Mouse (Mus musculus) cerebellum, postnatal 25 days (tissue): Measurements from ENCODE around the gene Ccm2l.

ENCODE experiments used
- DNase-seq, 2 experiments: peaks; one replicate each; pipeline ENCODE4 v3.0.0; 2021; ENCODE audit warnings: mixed read lengths in 2 of 2

The Ccm2l gene

DNA sequence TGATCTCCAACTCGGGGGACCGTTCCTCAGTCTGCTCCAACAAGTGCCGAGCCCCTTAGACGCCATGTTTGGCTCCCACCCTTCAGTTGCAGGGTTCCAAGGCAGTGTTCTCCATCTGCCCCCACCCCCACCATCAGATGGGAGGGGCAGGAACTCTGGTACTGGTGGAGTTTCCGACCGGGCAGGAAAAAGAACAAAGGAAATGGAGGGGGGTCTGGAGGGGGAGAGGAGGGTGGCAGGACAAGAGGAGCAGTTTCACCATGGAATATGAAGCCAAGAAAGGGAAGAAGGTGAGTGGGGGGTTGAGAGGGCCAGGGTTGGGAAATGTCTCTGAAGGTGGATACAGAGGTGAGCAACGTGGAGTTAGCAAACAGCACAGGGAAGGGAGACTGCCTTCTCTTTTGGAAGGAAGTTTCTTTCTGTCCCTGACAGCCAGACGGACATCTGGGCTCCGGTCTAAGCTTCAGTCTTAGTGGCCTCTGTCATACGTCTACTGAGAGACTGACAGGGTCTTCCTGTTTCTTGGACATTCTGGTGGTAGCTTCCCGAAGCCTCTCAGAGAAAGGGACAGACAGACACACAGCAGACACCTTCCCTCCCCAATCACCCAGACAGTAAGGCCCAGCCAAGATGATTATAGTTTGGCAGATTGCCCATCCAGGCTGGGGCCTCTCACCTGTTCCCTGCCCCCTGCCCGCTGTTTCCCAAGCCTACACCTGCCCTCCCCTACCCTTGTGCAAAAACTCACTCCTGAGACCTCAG lies at the start of gene Ccm2l:
Gene Ccm2l, plus strand, starts transcription at position 209 of the 762 bp plus-strand sequence.
- DNase-seq, result no peak

DNA sequence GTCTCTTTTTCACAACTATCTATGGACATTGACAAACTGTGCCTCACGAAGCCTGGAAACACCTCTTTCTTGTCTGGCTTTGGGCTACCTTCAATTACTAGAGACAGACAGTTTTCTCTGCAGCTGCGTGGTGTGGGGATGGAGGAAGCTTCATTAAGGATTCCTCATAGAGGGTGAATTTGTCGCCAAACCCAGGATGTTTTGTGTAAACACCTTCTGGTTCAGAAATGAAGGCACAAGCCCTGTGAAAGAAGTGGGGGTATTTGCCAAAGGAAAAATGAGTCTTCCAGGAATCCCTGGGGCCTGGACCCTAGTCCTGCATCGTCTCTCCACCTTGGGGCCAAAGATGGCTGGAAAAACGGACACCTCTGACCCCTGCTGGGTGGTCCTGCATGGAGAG lies 49.0 kb upstream of the Ccm2l start:
- no peak for DNase-seq

DNA sequence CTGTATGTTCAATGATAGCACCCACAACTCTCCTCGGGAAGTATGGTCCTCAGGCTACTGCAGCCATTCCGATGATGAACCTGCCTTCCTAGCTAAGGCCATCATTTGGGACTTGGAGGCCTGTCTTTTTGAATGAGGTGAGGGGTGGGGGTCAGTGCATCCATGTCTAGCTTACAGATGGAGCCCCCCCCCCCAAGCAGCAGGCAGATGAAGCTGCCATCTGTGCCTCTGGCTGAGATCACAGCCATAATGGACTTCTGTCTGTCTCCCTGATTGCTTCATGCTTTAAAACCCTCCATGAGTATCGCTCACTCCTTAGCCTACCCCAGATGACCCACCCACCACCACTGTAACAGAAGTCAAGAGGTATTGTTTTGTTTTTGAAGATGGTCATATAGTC lies 46.4 kb upstream of the Ccm2l start:
- DNase-seq, result no peak

DNA sequence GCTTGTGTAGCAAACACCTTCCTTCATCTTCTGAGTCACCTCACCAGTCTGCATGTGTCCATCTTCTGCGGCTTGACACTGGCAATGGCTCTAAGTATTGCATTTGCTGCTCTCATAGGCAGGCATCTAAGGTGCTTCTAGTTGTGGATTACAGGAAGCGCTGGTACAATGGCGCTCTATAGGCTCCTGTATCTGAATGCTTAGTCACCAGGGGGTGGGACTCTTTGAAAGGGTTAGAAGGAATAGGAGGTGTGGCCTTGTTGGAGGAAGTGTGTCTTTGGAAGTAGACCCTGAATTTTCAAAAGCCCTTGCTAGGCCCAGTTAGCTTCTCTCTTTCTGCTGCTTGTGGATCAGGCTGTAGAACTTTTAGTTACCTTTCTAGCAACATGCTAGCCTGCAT lies 44.6 kb upstream of the Ccm2l start:
- DNase-seq, result no peak

DNA sequence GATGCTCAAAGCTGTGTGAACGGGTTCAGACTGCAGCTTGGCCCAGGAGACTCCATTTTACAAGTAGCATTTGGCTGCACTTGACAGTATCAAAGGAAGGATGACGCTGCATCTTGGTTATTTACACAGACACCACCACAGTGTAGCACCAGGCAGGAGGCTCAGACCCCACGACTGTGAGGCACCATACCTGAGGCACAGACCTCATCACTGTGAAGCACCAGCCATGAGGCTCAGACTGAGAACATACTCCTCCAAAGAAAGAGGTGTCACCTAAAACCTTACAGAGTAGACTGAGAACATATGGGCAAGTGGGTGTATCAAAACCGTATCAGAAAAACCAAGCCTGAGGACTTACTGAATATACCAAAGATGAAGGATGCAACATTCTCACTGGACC lies 42.9 kb upstream of the Ccm2l start:
- DNase-seq, result no peak

DNA sequence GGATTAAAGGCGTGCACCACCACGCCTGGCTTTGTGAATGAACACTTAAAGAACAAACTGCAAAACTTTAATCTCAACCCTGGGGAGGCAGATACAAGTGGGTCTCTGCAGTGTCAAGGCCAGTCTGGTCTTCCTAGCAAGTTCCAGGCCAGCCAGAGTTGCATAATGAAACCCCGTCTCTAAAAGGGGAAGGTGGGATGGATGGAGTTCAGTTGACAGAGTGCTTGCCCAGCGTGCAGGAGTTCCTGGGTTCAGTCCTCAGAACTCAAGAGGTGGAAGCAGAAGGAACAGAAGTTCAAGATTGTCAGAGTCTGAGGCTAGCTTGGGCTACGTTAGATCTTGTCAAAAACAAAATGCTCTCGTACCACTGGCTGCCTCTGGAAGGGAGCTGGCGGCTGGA lies 39.7 kb upstream of the Ccm2l start:
- no peak for DNase-seq

DNA sequence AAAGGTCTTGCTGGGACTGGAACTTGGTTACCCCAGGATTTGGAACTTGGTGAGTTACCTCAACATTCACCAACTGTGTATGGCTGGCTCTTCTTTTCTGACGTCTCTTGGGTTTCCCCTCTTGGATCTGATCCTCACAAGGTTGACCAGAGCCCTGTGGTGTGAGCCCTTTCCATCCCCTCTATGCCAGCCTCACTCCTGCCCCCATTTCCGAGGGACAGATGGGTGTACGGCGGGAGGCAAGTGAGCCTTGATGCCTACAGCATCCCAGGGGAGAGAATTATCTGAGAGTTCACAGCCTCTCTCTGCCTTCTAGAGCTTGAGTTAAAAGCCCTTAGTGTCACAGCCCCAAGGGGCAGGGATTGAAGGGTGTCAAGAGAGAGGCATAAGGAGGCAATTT lies 38.3 kb upstream of the Ccm2l start:
- peak; percentile 74 to 78 for DNase-seq

DNA sequence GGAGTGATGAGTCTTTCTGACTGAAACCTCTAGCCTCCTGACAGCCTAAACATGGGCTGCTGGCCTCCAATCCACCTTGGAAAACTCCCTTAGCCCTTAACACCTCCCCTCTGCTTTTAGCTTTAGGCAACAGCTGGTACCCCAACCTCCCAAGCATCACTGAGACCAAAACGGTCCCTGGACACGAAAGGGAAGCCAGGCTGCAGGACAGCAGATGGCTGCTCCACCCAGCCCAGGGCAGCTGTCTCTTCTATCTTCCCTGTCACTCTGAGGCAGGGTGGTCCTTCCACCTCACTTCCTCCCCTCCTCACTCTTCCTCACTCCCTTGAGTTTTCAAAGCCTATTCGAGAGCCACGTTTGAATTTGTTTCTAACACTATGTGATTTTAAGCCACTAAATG lies 35.3 kb upstream of the Ccm2l start:
- DNase-seq, result no peak

DNA sequence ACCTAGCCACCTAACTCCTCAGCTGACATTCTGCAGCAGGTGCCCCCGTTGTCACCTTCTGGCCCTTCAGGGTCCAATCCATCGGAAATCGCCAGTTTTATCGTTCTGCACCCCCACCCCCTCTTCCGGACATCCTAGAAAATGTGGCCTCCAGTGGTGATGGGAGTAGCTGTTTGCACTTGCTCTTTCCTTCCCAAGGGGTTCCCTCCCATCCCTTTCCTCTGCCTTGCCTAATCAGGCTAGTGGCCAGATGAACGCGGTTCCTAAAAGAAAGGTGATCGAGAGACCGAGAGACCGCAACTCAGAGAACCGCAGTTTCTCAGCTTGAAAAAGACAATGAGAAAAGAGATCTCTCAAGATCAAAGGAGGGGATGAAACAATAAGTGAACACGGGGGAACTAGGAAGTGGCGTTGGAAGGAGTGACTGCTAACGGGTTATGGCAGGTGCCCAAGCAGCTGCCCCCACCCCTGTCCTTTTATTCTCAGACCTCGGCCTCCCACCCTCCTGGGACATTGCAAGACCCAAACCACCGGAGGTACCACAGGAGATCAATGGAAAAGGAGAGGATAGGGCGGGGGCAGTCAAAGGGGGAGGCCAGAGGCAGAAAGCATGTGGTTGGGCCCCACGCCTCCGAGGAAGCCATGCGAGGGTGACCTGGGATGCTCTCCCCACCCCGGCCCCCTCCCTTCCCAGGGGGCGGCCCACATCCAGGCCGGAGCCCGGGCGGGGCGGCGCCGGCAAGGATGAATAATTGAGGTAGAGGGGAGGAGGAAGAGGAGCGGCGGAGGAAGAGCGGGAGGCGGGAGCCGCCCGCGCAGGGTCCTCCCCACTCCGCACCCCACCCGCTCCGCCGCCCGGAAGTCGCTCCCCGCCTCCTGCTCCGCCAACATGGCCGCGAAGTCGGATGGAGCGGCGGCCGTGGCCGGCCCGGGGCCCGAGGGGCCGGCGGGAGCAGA lies 34.4 kb upstream of the Ccm2l start, which contains the start of gene Xkr7:
Gene Xkr7, plus strand, starts transcription at position 727 of the 957 bp plus-strand sequence.
- DNase-seq, result peak; percentile 83 to 88

DNA sequence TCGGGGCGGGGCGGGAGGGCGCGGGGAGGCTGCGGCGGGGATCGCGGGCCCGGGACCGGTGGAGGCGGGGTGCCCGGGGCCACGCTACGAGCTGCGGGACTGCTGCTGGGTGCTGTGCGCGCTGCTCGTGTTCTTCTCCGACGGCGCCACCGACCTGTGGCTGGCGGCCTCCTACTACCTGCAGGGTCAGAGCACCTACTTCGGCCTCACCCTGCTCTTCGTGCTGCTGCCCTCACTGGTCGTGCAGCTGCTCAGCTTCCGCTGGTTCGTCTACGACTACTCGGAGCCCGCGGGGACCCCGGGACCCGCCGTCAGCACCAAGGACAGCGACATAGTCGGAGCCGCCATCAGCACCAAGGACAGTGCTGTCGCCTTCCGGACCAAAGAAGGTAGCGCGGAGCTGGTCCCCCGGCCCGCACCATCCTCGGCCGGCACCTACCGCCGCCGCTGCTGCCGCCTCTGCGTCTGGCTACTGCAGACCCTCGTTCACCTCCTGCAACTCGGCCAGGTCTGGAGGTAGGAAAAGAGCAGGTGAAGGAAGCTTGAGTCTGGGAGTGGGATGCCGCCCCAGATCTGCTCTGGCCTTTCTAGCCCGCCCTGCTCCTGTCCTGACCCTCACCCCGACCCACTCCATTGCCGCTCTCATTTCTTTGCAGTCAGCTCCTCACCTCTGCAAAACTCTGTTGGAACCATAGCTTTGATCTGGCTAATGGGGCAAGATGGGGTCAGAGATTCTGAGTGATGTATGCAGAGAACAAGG lies 33.5 kb upstream of the Ccm2l start:
- peak; percentile 68 to 77 for DNase-seq

DNA sequence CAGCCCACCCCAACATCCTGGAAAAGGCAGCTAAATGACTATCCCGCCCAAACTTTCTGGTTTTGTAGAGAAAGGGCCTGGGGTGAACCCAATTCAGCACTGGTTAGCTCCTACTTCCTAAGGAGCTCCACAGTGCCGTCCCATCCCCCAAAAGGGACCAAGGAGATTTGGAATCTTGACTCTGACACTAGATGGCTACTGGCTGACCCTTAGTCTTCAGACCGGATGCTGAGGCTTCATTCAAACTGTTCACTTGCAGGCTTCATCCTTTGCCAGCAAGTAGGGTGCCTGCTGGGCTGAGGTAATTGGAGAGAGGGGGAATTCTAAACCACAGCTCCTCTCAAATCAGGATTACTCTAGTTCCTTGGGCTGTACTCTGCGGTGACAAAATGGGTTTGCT lies 32.8 kb upstream of the Ccm2l start:
- peak; percentile 52 to 58 for DNase-seq

DNA sequence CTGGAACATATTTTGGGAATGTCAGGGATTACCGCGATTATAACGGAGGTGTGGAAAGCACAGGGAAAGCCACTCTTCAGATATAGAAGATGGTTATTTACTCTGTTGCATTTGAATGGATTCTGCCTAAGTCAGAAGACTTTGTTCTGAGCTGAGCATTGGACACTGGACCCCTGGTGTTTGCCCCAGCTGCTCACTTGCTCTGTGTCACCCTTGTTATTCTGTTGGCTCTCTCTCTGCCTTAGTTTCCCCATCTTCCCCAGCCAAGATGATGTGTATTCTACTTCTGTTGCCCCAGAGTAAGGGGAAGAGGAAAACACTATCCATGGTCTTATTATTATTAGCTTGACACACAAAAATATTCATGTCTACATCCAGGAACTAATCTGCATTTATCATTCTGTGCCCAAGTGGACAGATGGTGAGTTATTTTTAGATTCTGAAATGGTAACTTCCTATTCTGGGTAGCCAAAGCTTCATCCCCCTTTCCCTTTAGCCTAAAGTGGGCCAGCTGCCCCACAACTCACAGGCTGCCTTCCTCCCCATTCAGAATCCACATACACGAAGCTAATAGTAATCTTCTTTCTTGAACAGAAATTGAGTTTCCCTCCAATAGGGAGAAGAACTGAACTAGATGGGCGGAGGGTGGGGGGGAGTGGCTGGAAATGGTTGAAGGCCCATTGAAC lies 32.1 kb upstream of the Ccm2l start:
- DNase-seq, result peak; percentile 79 to 84

DNA sequence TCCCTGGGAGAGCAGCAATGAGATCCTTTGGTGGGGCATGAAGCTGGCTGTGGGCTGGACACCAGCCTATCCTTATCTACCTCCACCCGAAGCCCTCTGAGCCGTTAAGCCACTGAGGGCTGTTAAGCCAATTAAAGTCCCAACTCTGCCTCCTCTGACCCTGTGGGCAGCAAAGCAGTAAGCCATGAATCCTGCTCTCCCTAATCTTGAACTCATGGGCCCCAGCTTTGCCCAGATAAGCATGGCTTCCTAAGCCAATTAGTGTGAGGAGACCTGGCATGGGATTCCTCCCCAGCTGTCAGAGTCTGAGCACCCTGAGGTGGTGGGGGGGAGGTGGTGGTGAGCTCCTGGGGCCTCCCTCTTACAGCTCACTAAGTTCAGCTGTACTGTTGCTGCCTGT lies 29.1 kb upstream of the Ccm2l start:
- DNase-seq, result no peak

DNA sequence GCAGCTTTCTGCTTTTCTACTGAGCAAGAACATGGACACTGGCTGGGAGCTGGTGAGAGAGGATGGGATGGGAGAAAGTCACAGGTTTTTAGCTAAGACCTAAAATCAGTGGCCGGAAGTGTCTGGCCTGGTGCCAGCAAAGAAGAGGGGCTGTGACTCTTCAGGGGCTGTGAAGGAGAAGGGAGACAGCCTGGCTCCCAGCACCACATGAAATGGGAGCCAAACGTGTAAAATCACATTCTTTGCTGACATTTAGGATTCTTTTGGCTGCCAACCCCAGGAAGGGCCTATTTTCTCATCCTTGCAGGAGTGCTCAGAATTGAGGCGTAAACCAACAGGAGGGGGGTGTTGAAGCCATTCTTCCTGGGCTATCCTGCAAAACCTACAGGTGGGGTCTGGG lies 21.9 kb upstream of the Ccm2l start:
- DNase-seq, result peak; percentile 52 to 70

DNA sequence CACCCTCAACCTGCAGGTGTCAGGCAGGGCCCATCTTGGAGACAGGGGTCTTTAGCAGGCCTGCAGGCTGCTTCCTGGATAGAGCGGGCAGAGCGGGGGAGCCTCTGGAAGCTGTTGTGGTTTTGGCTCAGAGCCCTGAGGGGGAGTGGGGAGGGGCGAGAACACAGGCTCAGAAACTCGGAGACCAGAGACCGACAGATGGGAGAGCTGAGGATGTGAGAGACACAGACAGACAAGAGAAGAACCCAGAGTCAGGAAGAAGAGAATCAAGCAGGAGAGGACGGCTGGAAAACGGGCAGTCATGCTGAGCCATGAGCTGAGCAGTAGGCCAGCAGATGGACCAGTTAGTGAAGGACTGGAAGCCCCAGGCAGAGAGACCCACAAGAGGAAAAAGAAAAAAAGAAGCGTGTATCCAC lies 19.9 kb upstream of the Ccm2l start:
- DNase-seq, result peak; percentile 67

DNA sequence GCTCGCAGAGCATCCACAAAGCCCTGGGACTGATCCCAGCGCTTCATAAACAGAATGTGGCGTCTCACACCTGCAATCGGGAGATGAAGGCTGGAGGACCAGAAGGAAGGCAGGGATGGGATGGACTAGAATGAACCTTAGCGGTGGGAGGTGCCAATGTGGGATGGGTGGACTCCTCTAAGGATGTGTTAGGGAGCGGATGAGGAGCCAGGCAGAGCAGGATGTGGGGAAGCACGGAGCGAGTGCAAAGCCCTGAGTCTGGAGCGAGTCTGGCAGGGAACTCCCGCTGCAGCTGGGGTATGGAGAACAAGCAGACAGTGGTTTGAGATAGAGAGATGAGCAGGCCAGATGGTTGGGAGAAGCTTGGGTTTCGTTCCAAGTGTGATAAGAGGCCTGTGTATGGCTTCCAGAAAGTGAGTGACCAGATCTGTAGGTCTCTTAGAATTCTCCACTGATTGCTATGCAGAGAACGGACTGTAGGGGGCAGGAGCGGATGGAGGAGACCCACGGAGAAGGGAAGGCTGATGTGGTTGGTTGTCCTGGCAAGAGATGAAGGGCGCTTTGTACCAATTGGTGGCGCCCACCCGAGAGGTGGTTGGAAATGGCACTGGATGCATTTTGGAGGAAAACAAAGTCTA lies 17.8 kb upstream of the Ccm2l start:
- DNase-seq, result peak; percentile 80 to 88

DNA sequence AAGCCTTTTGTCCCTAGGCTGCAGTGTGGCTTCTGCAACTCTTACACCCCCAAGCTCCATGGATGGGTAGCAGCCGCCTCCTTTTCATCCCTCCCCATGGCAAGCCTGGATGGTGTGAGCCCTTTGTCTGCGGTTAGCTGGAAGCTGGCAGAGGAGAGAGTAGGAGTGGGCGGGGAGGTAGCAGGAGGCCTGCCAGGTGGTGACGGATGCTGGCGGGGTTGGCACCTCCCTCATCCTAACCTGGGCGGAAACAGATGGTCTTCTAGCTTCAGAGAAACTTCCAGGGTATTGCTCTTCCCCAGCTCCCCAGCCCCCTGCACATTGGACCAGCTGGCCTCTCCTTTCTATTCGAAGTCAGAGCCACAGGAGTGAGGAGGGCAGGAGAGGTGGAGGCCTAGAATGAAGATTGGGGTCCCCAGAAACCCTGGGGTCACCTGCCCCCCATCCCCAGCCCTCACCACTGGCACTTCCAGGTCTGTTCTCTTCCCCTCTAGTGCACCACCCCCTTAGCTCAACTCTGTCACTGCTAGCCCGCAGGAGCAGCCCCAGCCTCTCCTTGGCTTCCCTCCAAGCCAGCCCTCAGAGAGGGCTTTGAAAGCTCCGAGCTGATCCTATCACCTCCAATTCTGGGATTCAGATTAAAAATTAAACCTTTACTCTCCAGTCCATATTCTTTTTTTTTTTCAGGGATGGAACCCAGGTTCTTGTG lies 16.3 kb upstream of the Ccm2l start:
- DNase-seq, result peak; percentile 97

DNA sequence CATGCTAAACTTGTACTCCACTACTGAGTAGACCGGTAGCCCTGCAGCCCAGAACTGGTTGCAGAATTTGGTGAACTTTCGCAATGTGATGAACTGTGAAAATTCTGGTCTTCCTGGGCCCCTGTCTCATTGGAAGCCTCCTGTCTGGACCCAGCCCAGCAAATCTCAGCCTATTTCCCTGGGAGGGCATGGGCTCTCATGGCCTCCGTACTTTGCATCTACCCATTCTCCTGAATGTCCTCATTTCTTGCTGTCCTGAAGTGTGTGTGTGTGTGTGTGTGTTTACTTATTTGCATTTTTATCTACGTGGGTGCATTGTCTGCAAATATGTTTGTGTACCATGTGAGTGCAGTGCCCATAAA lies 15.8 kb upstream of the Ccm2l start:
- DNase-seq, result peak in 1 of 2 experiments; percentile 48

DNA sequence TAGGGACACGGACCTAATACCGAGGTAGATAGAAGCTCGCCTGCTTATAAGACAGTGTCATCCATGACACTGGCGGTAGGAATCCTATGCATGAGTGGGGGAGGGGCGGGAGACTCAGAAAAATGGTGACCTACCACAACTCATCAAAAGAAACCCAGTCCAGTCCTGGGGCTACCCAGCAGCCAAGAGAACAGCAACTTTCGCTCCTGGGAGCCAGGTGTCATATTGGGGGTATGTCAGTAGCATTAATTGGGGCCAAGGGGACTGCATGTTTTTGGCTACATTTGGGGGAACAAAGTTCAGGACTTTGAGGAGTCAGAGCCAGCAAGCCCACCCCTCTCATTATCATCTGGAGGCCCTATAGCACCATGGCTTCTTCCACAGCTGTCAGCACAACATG lies 14.7 kb upstream of the Ccm2l start:
- peak in 1 of 2 experiments; percentile 48 for DNase-seq

DNA sequence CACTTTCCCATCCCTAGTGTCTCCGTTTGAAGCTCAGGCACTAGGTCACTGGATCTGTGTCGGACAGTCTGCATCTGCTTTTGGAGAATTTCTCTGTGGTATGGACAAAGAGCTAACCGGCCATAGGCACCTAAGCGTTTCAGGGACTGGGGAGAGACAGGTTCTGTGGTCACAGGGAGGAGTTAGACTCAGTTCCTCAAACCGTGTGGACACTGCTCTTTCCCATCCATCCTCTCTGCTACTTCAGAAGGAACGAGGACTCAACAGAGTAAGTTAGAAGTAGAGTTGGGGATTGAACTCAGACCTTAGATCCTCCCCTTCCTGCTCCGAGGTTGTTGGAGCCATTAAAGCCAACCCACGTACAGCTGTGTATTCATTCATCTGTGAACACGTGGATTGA lies 14.2 kb upstream of the Ccm2l start:
- DNase-seq, result no peak

DNA sequence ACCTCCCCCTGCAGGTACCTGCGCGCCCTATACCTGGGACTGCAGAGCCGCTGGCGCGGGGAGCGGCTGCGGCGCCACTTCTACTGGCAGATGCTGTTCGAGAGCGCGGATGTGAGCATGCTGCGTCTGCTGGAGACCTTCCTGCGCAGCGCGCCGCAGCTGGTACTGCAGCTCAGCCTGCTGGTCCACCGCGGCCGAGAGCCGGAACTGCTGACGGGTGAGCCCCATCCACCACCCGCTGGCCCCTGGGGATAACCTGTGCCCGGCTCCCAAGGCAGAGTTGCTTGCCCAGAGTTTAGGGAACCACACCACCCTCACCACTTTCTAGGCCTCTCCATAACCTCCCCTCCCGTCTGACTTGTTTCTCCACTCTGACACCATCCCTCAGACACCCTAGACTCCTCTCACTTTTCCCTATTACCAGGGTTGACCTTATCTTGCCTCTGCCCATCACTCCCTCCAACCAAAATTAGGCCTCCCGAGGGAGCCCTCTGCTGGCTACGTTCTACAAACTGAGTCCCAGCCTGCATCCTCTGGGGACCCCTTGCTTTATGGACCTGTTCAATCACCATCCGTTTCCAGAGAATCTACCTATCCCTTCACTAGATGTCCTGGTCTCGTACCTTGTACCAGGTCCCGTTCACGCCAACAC lies 12.9 kb upstream of the Ccm2l start:
- DNase-seq, result peak; percentile 65 to 77
